Mouse (Mus musculus) embryo, embryonic 9.5 days (tissue): ENCODE data around the gene Zbtb3.

Experiments used
- DNase-seq: peaks from one replicate; pipeline ENCODE4 v3.0.0-alpha.2; 2017; ENCODE audit errors: extremely low spot score

The Zbtb3 gene

DNA sequence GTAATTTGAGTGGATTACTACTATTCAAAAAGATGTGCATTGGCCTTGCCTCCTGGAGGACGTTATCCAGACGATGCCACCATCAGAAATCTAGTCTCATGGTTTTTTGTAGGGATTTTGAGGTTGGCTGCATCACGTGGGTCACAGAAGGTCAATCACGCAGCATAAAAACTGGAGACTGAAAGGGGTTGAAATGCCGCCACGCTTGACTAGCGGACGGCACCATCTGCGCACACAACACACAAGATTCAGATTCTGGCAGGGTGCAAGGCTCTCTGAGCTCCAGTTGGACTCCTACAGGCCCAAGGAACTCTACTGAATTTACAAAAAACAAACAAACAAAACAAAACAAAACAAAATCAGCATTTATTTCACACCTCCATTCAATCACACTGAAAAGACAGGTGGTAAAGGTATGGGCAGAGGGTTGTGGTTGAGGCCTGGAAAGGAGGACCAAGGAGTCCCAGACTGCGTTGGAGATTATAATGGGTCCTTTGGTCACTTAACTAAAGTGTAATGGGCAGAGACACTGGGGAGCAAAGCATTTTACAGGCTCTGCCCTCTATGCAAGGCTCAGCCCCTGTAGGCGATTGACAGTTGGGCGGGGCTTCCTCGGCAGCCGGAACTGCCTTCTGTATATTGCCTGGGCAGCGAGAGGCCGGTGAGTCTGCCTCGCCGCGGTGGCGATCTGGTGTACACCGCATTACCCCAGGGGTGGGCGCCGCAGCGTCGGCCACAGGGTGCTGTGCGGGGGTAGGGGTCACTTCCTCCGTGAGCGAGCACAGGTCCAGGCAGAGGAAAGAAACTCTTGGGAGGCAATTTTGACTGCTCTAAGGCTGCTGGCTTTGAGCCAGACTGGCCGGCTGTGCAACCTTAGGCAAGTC is 37.8 kb downstream of the Zbtb3 start:
- peak; percentile 63 for DNase-seq

DNA sequence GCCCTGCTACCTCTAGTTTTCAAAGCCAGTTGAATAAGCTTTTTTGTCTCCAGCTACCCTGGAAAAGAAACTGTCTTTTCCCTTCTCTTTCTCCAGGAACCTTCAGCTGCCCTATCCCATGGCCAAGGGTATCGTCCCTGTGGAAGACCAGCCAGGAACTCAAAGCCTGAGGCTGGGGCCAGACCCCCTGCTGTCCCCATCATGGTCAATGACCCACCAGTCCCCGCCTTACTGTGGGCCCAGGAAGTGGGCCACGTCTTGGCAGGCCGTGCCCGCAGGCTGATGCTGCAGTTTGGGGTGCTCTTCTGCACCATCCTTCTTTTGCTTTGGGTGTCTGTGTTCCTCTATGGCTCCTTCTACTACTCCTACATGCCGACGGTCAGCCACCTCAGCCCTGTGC is 38.7 kb downstream of the Zbtb3 start:
- DNase-seq, result no peak

DNA sequence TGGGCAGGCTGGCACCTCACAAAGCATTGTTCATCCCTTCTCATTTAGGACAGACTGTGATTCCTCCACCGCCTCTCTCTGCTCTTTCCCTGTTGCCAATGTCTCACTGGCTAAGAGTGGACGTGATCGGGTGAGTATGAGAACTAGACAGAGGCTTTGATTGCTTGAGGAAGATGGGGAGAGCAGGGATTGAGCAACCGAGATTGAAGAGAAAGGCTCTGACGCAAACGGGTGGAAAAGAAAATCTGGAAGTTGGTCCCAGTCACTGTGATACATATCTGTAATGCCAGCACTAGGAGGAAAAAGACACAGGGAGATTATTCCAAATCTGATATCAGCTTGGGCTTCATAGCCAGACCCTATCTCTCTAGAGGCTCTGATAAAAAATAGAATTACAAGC is 40.6 kb downstream of the Zbtb3 start:
- no peak for DNase-seq

DNA sequence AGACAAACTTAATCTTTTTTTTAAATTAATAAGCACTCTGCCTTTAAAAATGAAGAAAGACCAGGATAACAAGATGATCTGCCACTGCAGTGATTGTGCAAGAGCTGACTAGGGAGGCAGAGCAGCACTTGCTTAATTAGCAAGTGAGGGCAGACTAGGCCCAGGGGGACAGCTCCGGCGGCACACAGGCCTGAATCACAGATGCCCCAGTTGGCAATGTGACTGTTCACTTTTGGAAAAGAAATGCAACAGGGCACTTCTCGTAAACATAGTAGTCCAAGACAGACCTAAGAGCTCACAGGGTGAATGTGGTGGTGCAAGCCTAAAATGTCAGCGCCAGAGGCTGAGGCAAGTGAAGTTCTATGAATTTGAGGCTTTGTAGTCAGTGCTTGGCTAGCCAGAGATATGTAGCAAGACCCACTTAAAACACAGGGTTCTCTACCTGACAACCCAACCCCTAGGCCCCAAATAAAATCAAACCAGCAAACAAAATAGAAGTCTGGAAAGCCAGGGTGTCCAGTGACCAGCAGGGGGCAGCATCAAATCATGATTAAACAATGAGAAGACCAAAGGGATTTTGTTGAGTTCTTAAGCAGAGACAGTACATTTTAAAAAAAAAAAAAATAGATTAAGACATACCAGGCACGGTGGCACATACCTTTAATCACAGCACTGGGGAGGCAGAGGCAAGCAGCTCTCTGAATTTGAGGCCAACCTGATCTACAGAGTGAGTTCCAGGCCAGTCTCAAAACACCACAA is 42.2 kb downstream of the Zbtb3 start:
- peak; percentile 63 for DNase-seq

DNA sequence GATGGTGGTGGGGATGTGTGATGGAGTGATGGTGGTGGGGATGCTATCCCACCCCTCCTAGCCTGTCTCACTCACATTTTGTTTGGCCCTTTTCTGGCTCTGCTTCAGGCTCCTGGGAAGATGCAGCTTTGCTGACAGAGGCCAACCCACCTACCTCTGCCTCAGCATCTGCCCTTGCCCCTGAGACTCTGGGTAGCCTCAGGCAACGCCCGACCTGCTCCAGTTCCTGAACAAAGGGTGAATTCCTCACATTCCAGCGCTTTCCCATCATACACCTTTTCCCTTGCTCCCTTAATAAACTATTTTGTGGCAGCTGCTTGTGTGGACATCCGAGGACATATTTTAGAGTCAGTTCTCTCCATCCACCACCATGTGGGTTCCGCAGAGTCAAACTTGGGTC is 46.0 kb downstream of the Zbtb3 start:
- no peak for DNase-seq

DNA sequence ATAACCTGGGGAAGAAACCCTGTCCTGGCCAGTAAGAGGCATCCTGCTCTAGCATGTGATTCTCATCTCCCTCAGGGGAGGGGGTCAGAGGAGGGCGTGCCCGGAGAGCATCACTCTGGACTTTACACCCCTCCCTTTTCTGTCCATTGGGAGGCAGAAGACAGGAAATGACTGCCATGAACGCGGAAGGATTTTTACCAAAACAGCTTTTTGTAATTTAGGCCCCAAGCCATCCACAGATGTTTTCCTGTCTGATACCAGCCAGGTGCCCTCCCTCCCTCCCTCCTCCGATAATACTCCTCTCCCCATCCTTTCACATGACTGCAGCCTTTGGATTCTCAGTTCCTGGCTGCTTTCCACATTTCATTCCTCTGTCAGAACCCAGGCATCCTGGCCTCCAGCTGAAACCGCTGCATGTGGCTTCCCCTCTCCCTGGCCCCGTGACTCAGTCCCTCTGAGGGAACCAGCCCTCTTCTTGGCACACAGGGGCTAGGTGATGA is 48.1 kb downstream of the Zbtb3 start, which contains the start of gene Lrrn4cl:
Lrrn4cl (plus strand) TSS at position 367 of the 500 bp plus-strand sequence.
- peak; percentile 44 for DNase-seq

DNA sequence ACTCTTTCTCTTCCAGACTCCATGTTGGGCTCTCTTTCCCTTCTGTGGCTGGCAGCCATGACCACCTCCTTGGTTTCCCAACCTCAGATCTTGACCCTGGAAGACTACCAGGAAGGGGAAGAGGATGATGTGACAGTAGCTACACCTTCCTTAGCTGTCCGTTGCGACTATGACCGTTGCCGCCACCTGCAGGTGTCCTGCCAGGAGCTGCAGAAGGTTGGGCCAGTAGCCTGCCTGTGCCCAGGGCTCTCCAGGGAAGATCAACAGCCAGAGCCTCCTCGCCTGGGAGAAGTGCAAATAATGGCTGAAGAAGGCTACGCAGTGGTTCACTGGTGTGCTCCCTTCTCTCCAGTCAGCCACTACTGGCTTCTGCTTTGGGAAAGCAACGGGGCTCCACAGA is 49.3 kb downstream of the Zbtb3 start:
- DNase-seq, result no peak

DNA sequence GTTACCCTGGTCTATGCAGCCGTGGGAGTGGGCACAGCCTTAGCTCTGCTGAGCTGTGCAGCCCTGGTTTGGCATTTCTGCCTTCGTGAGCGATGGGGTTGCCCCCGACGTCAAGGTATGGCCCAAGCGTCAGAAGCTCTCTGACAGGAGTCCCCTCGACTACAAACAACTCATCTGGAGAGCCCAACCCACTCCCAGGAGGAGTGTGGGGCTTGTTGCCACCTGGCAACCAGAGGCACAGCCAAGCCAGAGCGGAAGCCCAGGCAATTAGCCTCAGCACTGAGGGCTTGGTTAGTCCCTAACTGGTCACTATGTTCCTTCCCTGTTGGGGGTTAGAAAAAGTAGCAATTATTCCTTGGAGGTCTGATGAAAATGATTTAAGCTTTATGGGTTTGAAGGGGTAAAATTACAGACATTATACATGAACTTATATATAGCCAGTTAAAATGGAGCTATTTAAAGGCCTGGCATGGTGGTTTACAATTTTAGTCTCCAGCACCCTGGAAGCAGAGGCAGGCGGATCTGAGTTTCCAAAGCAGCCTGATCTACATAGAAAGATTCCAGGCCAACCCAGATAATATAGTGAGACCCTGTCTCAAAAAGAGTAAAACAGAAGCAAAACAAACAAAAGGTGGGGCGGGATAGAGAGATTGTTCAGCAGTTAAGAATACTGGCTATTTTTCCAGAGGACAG is 50.0 kb downstream of the Zbtb3 start:
- DNase-seq, result no peak

DNA sequence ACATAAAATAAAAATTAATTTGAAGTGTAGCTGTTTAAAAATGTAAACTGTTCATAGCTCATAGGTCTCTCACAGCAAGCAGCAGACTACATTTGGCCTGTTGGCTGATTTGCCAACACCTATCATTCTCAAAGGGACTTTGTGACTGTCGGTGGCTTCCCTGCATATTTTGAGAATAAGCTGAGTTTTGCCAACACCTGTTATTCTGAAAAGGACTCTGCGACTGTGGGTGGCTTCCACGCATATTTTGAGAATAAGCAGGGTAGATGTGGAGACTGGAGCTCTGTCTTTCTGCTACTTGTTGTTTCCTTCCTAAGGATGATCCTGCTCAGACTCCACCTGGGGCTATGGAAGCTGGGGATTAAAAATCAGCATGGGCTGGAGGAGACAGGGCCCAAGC is 50.8 kb downstream of the Zbtb3 start:
- DNase-seq, result no peak
